Mouse (Mus musculus) B cell, adult 2 months (primary cell): ENCODE results near the gene Camsap1.

Experiments used
- DNase-seq, 2 experiments: peaks; one replicate each; pipeline ENCODE4 v3.0.0; 2022

The Camsap1 gene

GRCm38 (mm10) chr2:25977587-25978239 lies 5.4 kb downstream of the Camsap1 start:
- no peak for DNase-seq

- no peak for DNase-seq
Observed at GRCm38 (mm10) chr2:25975141-25975770, 7.8 kb downstream of the Camsap1 start.

GRCm38 (mm10) chr2:25970426-25970825 lies 12.7 kb downstream of the Camsap1 start:
- DNase-seq: no peak

- no peak for DNase-seq
Observed at GRCm38 (mm10) chr2:25969319-25969718, 13.8 kb downstream of the Camsap1 start.

- no peak for DNase-seq
Observed at GRCm38 (mm10) chr2:25949291-25949690, 33.8 kb downstream of the Camsap1 start.

- no peak for DNase-seq
Observed at GRCm38 (mm10) chr2:25947950-25948349, 35.1 kb downstream of the Camsap1 start.

GRCm38 (mm10) chr2:25943822-25944221 lies 39.3 kb downstream of the Camsap1 start:
- DNase-seq: no peak

GRCm38 (mm10) chr2:25940503-25940902 lies 42.6 kb downstream of the Camsap1 start:
- DNase-seq: no peak

- peak; percentile 43 to 46 for DNase-seq
Observed at GRCm38 (mm10) chr2:25931249-25931859, 51.7 kb downstream of the Camsap1 start.

- DNase-seq: no peak
Observed at GRCm38 (mm10) chr2:25927821-25928220, 55.3 kb downstream of the Camsap1 start.

- no peak for DNase-seq
Observed at GRCm38 (mm10) chr2:25924934-25925333, 58.1 kb downstream of the Camsap1 start.

GRCm38 (mm10) chr2:25923799-25924198 lies 59.3 kb downstream of the Camsap1 start:
- no peak for DNase-seq

- no peak for DNase-seq
Observed at GRCm38 (mm10) chr2:25919972-25920371, 63.1 kb downstream of the Camsap1 start.

GRCm38 (mm10) chr2:25918408-25918807 lies 64.7 kb downstream of the Camsap1 start:
- DNase-seq: no peak

- no peak for DNase-seq
Observed at GRCm38 (mm10) chr2:25914821-25915220, 68.3 kb downstream of the Camsap1 start.

- no peak for DNase-seq
Observed at GRCm38 (mm10) chr2:25914201-25914600, 68.9 kb downstream of the Camsap1 start.

GRCm38 (mm10) chr2:25913247-25913646 lies 69.8 kb downstream of the Camsap1 start:
- peak in 1 of 2 experiments; percentile 4 for DNase-seq

- DNase-seq: no peak
Observed at GRCm38 (mm10) chr2:25909872-25910271, 73.2 kb downstream of the Camsap1 start.

GRCm38 (mm10) chr2:25898970-25899369 lies 84.1 kb downstream of the Camsap1 start:
- DNase-seq: no peak

- no peak for DNase-seq
Observed at GRCm38 (mm10) chr2:25892440-25892839, 90.6 kb downstream of the Camsap1 start.

GRCm38 (mm10) chr2:25888144-25888543 lies 94.9 kb downstream of the Camsap1 start:
- DNase-seq: no peak

- DNase-seq: no peak
Observed at GRCm38 (mm10) chr2:25887226-25887625, 95.9 kb downstream of the Camsap1 start.

- no peak for DNase-seq
Observed at GRCm38 (mm10) chr2:25884756-25885155, 98.3 kb downstream of the Camsap1 start.

GRCm38 (mm10) chr2:25882276-25882675 lies 100.8 kb downstream of the Camsap1 start:
- DNase-seq: no peak
